Comparison of ENCODE assay signal across 14 mouse cellular contexts in the genomic region with DNA sequence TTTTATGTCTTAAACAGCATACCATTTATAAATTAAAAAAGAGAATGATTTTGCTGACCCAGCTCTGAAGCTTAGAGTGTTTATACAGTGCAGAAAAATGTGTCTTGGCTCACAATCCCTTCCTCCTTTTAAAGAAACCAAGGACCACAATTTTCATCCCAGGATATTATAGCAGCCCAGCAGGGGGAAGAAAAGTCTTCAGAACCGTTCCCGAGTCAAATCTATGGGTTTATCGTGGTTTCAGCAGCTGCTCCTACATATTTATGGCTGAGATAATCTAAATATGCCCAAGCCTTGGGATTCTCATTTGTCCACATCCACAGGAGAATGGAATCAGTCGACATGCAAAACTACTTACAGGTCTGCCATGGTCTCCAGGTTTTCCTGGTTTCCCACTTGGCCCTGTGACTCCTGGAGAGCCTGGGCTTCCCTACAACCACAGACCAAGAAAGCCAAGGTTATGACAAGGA.
A peak's percentile ranks its signal among the peaks of the same experiment; 100 is the strongest.
DNase-seq lines count a peak whose midpoint lies in the region; ATAC-seq and TF ChIP-seq lines count a peak whose summit lies in the region.
"Had no signal": no experiment of that assay in that cellular context is flagged by ENCODE, and none has a peak within 500 bp of the region (broad histone marks: within the 10 kb centered on the region; RNA-seq: fewer than 3 reads in every experiment).

No protein-coding gene starts in this region.

- 31% methylated on average over 4 of the region's 4 CpGs for WGBS in lung, embryonic 16.5 days
- 37% methylated on average over 4 of the region's 4 CpGs for WGBS in intestine, embryonic 16.5 days
- 32% methylated on average over 4 of the region's 4 CpGs for WGBS in stomach, embryonic 16.5 days

- no peak overlapping the region for H3K4me2 ChIP-seq in lung, embryonic 16.5 days (ENCODE audit: low read depth, low read length)
- H3K4me2 ChIP-seq in intestine, embryonic 16.5 days (ENCODE audit: low read depth, low read length): no peak overlapping the region
- no peak overlapping the region for H3K4me2 ChIP-seq in stomach, embryonic 16.5 days (ENCODE audit: low read depth, low read length)
- H3K4me2 ChIP-seq: hindbrain, embryonic 14.5 days; liver, embryonic 11.5 days; neural tube, embryonic 13.5 days had no signal

- no peak for TF ChIP-seq CTCF in gastrocnemius, adult 2 months (IDR thresholded peaks at IDR 0.05)

- no peak overlapping the region for H3K9ac ChIP-seq in lung, embryonic 16.5 days (ENCODE audit: low read length)
- no peak overlapping the region for H3K9ac ChIP-seq in intestine, embryonic 16.5 days (ENCODE audit: low read depth, low read length)
- 0 out of 2 replicates have a peak overlapping the region, but pooled peaks have one; percentile 29 for H3K9ac ChIP-seq in stomach, embryonic 16.5 days (ENCODE audit: low read length)
- H3K9ac ChIP-seq: hindbrain, embryonic 14.5 days; neural tube, embryonic 13.5 days had no signal

- intact Hi-C loops in gastrocnemius, adult 2 months (cut with DNase I): no loop called here

- no peaks in the 10 kb centered on the region for H3K27me3 ChIP-seq in lung, embryonic 16.5 days (ENCODE audit: control insufficient read depth, insufficient read depth, low read depth, low read length)
- no peaks in the 10 kb centered on the region for H3K27me3 ChIP-seq in intestine, embryonic 16.5 days (replicated peaks; ENCODE audit: control insufficient read depth, insufficient read depth, low read length)
- H3K27me3 ChIP-seq in stomach, embryonic 16.5 days (ENCODE audit: control insufficient read depth, insufficient read depth, low read length): no peaks in the 10 kb centered on the region

- DNase-seq in gastrocnemius, adult 2 months: peak; percentile 18
- DNase-seq in gastrocnemius, adult 8-10 months (ENCODE audit: low spot score in 2 of 2): no peak
- no peak for DNase-seq in lung, postnatal 25 days (ENCODE audit: low spot score)
- no peak for DNase-seq in urinary bladder, adult 2 months (ENCODE audit: low spot score)
- no peak for DNase-seq in frontal cortex, adult 2 months (ENCODE audit: extremely low spot score in 1 of 2, low spot score in 1 of 2)
- DNase-seq: adrenal gland, postnatal 10 days; right cerebral cortex, postnatal 14 days had no signal

- H3K36me3 ChIP-seq in lung, embryonic 16.5 days (ENCODE audit: control insufficient read depth, insufficient read depth, low read length): no peaks in the 10 kb centered on the region
- H3K36me3 ChIP-seq in intestine, embryonic 16.5 days (ENCODE audit: control insufficient read depth, insufficient read depth, low read length): no peaks in the 10 kb centered on the region
- 0 out of 2 replicates have a peak, but pooled peaks cover 3% of the 10 kb centered on the region for H3K36me3 ChIP-seq in stomach, embryonic 16.5 days (ENCODE audit: control insufficient read depth, insufficient read depth, low read length)
- H3K36me3 ChIP-seq: heart, embryonic 10.5 days; neural tube, embryonic 13.5 days had no signal

- no peak overlapping the region for H3K4me3 ChIP-seq in gastrocnemius, adult 2 months
- no peak overlapping the region for H3K4me3 ChIP-seq in lung, embryonic 16.5 days (ENCODE audit: low read length)
- H3K4me3 ChIP-seq in intestine, embryonic 16.5 days (ENCODE audit: low read length): no peak overlapping the region
- no peak overlapping the region for H3K4me3 ChIP-seq in stomach, embryonic 16.5 days (replicated peaks; ENCODE audit: low read length)
- H3K4me3 ChIP-seq: heart, embryonic 10.5 days; neural tube, embryonic 13.5 days had no signal

- peak; percentile 86 for ATAC-seq in lung, embryonic 16.5 days (ENCODE audit: low read depth)
- peak; percentile 68; the same call in 1 of the 2 replicates for ATAC-seq in intestine, embryonic 16.5 days
- peak; percentile 86 for ATAC-seq in stomach, embryonic 16.5 days (ENCODE audit: insufficient read depth, low FRiP score)

- H3K4me1 ChIP-seq in lung, embryonic 16.5 days (replicated peaks; ENCODE audit: control insufficient read depth, insufficient read depth, low read length): peaks cover 13% of the 10 kb centered on the region
- H3K4me1 ChIP-seq in intestine, embryonic 16.5 days (ENCODE audit: control insufficient read depth, insufficient read depth, low read length): peaks cover 2% of the 10 kb centered on the region; the same call in 1 of the 2 replicates
- peaks cover 12% of the 10 kb centered on the region; the same call in 1 of the 2 replicates for H3K4me1 ChIP-seq in stomach, embryonic 16.5 days (ENCODE audit: control insufficient read depth, insufficient read depth, low read length)

- peak overlapping the region; percentile 21 for H3K27ac ChIP-seq in gastrocnemius, adult 2 months
- peak overlapping the region; percentile 82 for H3K27ac ChIP-seq in lung, embryonic 16.5 days (ENCODE audit: low read length)
- H3K27ac ChIP-seq in intestine, embryonic 16.5 days (ENCODE audit: low read length): peak overlapping the region; percentile 72
- peak overlapping the region; percentile 89 for H3K27ac ChIP-seq in stomach, embryonic 16.5 days (ENCODE audit: low read length)
- H3K27ac ChIP-seq: heart, embryonic 10.5 days; hindbrain, embryonic 14.5 days; neural tube, embryonic 13.5 days had no signal

- no peaks in the 10 kb centered on the region for H3K9me3 ChIP-seq in lung, embryonic 16.5 days (ENCODE audit: control insufficient read depth, low read length)
- H3K9me3 ChIP-seq in intestine, embryonic 16.5 days (ENCODE audit: control insufficient read depth, low read length): no peaks in the 10 kb centered on the region
- no peaks in the 10 kb centered on the region for H3K9me3 ChIP-seq in stomach, embryonic 16.5 days (replicated peaks; ENCODE audit: control insufficient read depth, low read length)
- H3K9me3 ChIP-seq: heart, embryonic 10.5 days; neural tube, embryonic 13.5 days had no signal

Comparison
In these comparisons a context has a peak if more than half of its experiments do, and no peak if none do; other contexts are left out.
1. H3K27ac ChIP-seq: peak in every context shown above with its lines; median percentile 89 in stomach, embryonic 16.5 days; 82 in lung, embryonic 16.5 days; 72 in intestine, embryonic 16.5 days; 21 in gastrocnemius, adult 2 months.